Mouse (Mus musculus) spleen, postnatal 36 days (tissue): ENCODE measurements around the gene Rnf43.

Experiments
- DNase-seq, 2 experiments: peaks; one replicate each; pipeline ENCODE4 v3.0.0; 2022; ENCODE audit warnings: low spot score in 2 of 2, mixed read lengths in 1 of 2

Gene Rnf43

DNA sequence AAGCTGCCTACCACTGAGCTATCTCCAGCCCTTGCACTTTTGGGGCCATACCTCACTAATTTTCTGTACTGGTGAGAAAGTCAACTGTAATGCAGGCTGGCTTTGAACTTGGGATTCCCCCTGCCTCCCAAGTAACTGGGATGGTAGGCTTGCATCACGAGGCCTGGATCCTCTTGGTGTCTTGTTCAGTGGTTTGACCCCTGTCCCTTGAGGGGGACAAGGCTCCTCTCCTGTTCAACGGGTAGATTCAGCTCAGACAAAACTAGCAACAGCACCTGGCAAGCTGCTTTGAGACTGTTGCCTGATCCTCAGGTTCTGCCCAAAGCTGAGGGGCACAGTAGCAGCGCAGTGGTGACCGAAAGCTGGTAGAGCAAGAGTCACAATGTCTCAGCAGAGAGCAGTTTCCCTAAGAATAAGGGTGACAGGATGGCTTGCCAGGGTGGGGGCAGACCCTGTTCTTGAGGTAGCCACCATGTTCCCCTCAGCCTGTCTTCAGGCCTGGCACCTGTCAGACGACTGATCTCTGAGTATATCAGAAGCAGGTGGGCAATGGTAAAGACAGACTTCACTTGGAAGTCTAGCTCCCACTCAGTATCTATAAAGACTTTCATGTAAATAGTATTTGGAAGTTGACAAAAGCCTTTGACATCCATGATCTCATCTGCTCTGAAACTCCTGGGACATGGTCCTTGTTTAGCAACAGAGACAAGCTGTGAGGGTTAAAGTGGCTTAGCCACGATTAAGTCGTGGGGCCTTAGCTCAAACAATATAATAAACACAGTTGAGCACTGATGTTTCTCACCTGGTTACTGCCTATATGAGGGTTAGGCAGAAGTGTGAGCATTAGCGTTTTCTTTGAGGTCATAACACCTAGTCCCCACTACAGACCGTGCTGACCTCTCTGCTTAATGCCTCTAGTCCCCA, 83.4 kb downstream of the Rnf43 start:
- DNase-seq = no peak

DNA sequence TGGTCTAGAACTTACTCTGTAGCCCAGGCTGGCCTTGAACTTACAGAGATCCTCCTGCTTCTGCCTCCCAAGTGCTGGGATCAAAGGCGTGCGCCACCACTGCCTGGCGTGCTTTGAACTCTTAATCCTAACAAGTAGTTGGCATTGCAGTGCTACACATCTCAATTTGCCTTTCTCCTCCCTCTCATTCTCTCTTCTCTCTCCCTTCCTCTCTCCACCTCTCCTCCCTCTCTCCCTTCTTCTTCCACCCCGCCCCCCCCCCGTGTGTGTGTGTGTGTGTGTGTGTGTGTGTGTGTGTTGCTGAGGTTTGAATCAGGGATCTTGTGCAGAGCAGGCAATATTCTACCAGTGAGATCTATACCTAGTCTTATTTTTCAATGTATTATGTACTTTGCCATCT, 84.8 kb downstream of the Rnf43 start:
- DNase-seq = no peak

DNA sequence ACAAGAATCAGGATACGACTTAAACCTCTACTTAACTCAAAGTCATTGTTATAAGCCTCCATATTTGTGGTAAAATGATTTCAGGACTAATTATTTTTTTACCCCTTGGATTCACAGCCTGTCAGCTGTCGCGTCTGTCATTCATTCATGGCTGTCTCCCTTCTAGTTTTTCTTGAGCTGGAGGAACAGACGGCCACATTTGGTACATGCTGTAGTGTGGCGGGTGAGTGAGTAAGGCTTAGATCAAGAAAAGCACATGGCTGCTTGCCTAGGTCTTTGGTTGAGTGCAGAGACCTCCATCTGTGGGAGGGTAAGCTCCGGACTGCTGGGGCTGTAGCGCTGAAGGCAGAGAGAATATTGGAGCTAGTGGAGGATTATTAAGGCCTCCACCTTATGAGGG, 85.2 kb downstream of the Rnf43 start:
- DNase-seq = no peak

GRCm38 (mm10) chr11:87748132-87749119, 85.9 kb downstream of the Rnf43 start:
- DNase-seq = peak; percentile 93 to 95

- DNase-seq = peak; percentile 98
Observed at GRCm38 (mm10) chr11:87749192-87750042, 86.9 kb downstream of the Rnf43 start.

DNA sequence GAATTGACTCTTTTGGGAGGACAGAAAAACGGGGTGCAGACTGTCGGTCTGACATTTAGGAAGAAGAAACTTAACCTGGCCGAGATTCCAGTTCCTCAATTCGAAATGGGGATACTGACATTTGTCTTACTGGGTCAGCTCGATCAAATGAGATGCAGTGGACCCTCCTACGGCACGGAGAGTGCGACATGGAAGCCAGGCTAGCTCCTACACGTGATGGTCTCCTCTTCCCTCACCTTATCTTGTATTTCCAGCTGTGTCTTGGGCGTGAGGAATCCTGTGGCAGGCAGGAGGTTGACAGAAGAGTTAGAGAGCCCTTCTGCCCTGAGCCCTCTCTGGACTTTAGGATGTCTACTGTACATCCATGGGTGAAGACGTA, 87.5 kb downstream of the Rnf43 start:
- peak; percentile 58 to 76 for DNase-seq

- DNase-seq = peak; percentile 59 to 72
Observed at GRCm38 (mm10) chr11:87750521-87750920, 88.0 kb downstream of the Rnf43 start.

- DNase-seq = peak; percentile 48 to 64
Observed at GRCm38 (mm10) chr11:87751031-87751430, 88.5 kb downstream of the Rnf43 start.

- peak; percentile 88 to 91 for DNase-seq
Observed at GRCm38 (mm10) chr11:87751491-87751966, 89.0 kb downstream of the Rnf43 start.

DNA sequence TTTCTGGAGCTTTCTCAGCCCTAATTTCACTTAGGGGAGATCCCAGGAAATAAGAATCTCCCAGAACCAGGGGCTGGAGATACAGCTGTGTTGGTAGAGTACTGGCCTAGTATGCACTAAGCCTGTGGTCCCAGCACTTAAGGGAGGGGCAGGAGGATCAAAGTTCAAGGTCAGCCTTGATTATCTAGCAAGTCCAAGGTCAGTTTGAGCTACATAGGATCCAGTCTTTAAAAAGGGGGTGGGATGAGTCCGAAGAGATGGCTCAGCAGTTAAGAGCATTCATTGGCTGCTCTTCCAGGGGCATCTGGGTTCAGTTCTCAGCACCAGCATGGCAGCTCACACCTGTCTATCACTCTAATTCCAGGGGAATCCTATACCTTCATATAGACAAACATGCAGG, 89.8 kb downstream of the Rnf43 start:
- no peak for DNase-seq

GRCm38 (mm10) chr11:87753255-87753654, 90.7 kb downstream of the Rnf43 start:
- peak in 1 of 2 experiments; percentile 31 for DNase-seq

GRCm38 (mm10) chr11:87753891-87754501, 91.5 kb downstream of the Rnf43 start:
- DNase-seq = peak; percentile 46 to 48

GRCm38 (mm10) chr11:87754603-87755002, 92.1 kb downstream of the Rnf43 start:
- DNase-seq = peak; percentile 94 to 95

DNA sequence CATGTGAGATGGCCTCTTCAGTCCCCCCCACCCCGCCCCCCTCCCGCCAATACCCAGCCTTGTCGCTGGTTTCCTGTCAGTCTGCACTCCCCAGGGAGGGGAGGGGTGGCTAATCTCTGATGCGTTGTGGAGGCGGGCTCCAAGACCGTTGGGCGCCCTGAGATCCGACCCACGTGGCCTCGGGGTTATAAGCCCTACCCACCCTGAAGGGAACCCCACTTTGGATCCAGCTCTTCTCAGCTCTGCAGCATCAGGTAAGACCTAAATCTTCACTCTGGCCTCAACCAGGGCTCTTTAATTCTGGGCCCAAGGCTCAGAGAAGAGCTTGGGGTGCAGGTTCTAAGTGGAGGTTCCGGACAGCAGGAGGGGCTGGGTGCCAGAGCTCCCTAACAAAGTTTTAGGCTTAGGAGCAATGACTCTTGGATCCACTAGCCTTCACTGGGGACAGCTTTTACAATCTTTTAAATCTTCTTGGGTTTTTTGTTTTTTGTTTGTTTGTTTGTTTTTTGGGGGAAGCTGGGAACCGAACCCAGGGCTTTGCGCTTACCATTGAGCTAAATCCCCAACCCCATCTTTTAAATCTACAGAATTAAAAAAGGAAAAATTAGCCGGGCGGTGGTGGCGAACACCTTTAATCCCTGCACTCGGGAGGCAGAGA, 93.0 kb downstream of the Rnf43 start:
- peak; percentile 99 to 100 for DNase-seq

DNA sequence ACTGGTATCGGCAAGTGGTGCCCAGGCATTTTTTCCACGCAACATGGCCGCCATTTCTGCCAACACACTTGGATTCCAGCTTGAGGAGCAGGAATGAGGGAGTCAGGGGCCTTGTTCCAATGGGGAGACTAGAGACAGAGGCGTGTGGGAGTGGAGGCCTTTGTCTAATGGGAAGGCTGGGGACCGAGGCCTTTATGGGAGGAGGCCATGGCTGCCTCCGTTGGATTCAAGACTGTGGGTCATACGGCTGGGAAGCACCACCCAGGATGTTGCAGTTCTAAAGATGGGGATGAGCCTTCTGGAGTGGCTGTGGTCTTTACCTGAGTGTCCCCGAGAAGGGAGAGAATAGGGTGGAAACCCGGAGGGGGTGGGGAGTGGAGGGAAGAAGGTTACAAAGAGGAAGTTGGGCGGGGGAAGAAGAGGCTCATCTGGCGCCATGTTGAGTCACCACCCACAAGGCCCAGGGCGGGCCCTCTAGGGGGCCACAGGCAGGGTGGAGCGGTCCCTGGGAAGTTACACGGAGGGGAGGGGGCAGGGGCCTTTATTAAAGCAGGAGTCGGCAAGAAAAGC, 93.8 kb downstream of the Rnf43 start:
- peak; percentile 87 to 90 for DNase-seq

DNA sequence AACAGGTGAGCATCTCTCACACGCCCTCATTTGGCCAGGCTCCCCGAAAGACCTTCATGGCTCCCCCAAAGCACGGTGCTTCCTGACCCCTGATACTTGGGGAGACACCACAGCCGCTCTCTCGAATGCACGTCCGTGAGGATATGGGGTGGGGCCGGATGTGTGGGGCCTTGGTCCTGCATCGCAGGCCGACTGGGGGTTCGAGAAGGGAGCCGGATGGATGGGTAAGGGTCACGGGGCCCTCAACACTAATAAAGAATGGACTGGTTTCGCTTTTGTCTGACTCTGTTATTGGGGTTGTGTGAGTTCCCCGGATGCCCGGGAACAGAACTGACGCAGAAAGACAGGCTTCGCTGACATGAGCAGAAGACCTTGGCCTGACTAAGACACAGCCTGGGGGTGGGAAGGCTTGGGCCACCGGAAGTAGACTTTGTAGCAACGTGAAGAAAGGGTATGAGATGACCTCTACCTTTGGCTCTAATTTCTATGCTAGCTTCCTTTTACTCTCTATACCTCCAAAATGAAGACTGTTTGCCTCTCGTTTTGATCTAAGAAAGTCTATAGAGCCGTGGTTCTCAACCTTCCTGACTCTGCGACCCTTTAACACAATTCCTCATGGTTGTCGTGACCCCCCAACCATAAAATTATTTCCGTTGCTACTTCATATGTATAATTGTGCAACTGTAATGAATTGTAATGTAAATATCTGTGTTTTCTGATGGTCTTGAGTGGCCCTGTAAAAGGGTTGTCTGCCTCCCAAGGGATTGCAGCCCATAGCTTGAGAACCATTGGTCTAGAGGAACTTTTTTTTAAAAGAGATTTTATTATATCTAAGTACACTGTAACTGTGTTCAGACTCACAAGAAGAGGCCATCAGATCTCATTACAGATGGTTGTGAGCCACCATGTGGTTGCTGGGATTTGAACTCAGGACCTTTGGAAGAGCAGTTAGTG, 94.8 kb downstream of the Rnf43 start:
- DNase-seq = peak; percentile 57 to 68

GRCm38 (mm10) chr11:87758161-87758911, 95.8 kb downstream of the Rnf43 start:
- DNase-seq = peak; percentile 52 to 59
